Mouse (Mus musculus): ENCODE measurements around the gene Dnah10.

Gene Dnah10

GRCm38 (mm10) chr5:124868981-124869380, 144.1 kb downstream of the Dnah10 start:
- DNase-seq (ENCODE audit: low read depth, low spot score): no peak

- no peak for DNase-seq (ENCODE audit: low read depth, low spot score)
These were observed 147.1 kb downstream of the Dnah10 start for GRCm38 (mm10) chr5:124872033-124872432.

DNA sequence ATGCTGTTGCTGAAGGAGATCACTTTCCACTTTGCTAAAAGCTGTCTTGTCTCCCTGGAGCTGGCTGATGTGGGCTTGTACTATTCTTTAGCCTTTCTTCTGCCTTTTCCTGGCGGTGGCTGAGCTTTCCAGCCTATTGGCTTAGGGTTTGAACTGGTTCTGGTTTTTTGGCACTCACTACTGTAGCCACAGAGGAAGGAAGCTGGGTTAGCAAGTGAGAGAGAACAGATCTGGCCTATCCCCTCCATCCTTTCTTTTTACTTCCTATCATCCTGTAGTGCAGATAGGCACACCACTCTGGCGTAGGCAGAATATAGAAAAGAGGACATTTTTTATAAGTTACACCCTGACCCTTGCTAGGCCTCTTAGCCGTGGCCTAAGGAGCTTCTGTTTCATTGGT, 148.2 kb downstream of the Dnah10 start:
- no peak for DNase-seq (ENCODE audit: low read depth, low spot score)

- no peak for DNase-seq (ENCODE audit: low read depth, low spot score)
These were observed 149.2 kb downstream of the Dnah10 start for GRCm38 (mm10) chr5:124873890-124874601.

DNA sequence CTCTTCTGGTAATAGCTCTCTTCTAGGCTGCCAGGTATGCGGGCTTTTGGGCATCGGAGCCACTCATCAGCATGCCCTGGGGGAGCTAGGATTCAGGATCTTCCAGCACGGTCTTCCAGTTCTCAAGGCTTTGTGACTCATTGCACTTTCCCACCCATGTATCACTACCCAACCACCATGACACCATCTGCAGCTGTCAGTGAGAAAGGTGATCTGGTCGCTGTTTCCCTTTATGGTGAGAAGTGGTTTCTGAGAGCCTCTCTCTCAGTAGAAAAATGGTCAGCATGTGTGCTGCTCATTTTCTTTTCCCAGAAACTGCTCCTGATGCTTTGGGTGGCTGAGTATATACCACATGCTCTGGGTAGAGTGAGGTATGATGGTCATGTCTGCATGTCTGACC, 154.4 kb downstream of the Dnah10 start:
- DNase-seq (ENCODE audit: low read depth, low spot score): no peak

DNA sequence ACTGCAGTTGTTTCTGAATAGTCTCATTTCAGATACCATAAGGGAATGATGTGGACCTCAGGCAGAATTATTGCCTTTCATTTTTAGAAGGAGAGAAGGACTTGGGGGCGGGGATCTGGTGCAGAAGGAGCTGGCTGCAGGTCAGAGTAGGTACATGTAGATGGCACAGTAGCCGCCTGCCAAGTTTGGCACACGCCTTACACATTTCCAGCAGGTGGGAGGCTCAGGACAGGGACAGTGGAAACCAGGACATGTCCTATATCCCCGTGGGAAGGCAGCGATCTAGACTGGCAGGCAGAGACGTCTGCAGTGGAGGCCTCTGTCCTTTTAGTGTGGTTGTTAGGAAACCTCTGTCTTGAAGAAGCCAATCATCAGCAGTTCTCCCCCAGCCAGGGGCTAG, 154.9 kb downstream of the Dnah10 start:
- DNase-seq (ENCODE audit: low read depth, low spot score): no peak

GRCm38 (mm10) chr5:124883877-124884276, 159.0 kb downstream of the Dnah10 start:
- no peak for DNase-seq (ENCODE audit: low read depth, low spot score)

Measured in WW6 (cell line).